Mouse (Mus musculus): Measurements from ENCODE around the gene Aunip. TPM values are rescaled to one million over a fixed set of nuclear protein-coding genes. Genes with fewer than 3 reads are reported as not detected.
"Not testable (repeated sequence)": the region's sequence is repeated elsewhere in the genome, so short reads cannot be mapped to it uniquely, and the experiment has no call there.

Gene Aunip
- polyA plus RNA-seq, 1 experiment from 2014 or later: 14.6 TPM

- H3K9me3 ChIP-seq (ENCODE audit: control insufficient read depth, low read length): no peaks in the 10 kb centered on the region
- no peak for ATAC-seq
- no peaks in the 10 kb centered on the region for H3K27me3 ChIP-seq (replicated peaks; ENCODE audit: control insufficient read depth, insufficient read depth, low read length)
- no peak overlapping the region for H3K4me3 ChIP-seq (ENCODE audit: low read length)
- 69% methylated on average over 5 of the region's 5 CpGs for WGBS
- no peaks in the 10 kb centered on the region for H3K36me3 ChIP-seq (ENCODE audit: control insufficient read depth, insufficient read depth, low read length)
- H3K4me2 ChIP-seq (ENCODE audit: low read depth, low read length): no peak overlapping the region
- H3K27ac ChIP-seq (ENCODE audit: low read length): peak overlapping the region; percentile 85
- H3K9ac ChIP-seq (ENCODE audit: low read depth, low read length): no peak overlapping the region
- peaks cover 32% of the 10 kb centered on the region for H3K4me1 ChIP-seq (ENCODE audit: control insufficient read depth, insufficient read depth, low read length)
These were observed 15.3 kb upstream of the Aunip start for GRCm38 (mm10) chr4:134495546-134495923.

- peak within 1 kb of the TSS; percentile 56 for H3K4me3 ChIP-seq (ENCODE audit: low read length)
- peak within 1 kb of the TSS; percentile 83 for H3K27ac ChIP-seq (ENCODE audit: low read length)
- H3K36me3 ChIP-seq (ENCODE audit: control insufficient read depth, insufficient read depth, low read length): no peaks in the 10 kb centered on the region
- peak within 1 kb of the TSS; percentile 88 for H3K4me2 ChIP-seq (ENCODE audit: low read depth, low read length)
- 4% methylated on average over 35 of the region's 35 CpGs for WGBS
- H3K4me1 ChIP-seq (ENCODE audit: control insufficient read depth, insufficient read depth, low read length): peaks cover 30% of the 10 kb centered on the region
- peak; percentile 71 for ATAC-seq
- H3K9me3 ChIP-seq (ENCODE audit: control insufficient read depth, low read length): no peaks in the 10 kb centered on the region
- no peaks in the 10 kb centered on the region for H3K27me3 ChIP-seq (replicated peaks; ENCODE audit: control insufficient read depth, insufficient read depth, low read length)
- H3K9ac ChIP-seq (ENCODE audit: low read depth, low read length): peak within 1 kb of the TSS; percentile 69
These were observed 14.1 kb upstream of the Aunip start, which contains the start of gene Paqr7 for GRCm38 (mm10) chr4:134496595-134497210. TSS of gene Paqr7 (plus strand) at chr4:134496697.

GRCm38 (mm10) chr4:134497223-134497622 is 13.6 kb upstream of the Aunip start:
- H3K9ac ChIP-seq (ENCODE audit: low read depth, low read length): peak overlapping the region; percentile 69
- no peaks in the 10 kb centered on the region for H3K9me3 ChIP-seq (ENCODE audit: control insufficient read depth, low read length)
- no peaks in the 10 kb centered on the region for H3K36me3 ChIP-seq (ENCODE audit: control insufficient read depth, insufficient read depth, low read length)
- peak; percentile 34 for ATAC-seq
- peak overlapping the region; percentile 83 for H3K27ac ChIP-seq (ENCODE audit: low read length)
- peaks cover 25% of the 10 kb centered on the region for H3K4me1 ChIP-seq (ENCODE audit: control insufficient read depth, insufficient read depth, low read length)
- 16% methylated on average over 6 of the region's 6 CpGs for WGBS
- peak overlapping the region; percentile 56 for H3K4me3 ChIP-seq (ENCODE audit: low read length)
- H3K27me3 ChIP-seq (replicated peaks; ENCODE audit: control insufficient read depth, insufficient read depth, low read length): no peaks in the 10 kb centered on the region
- peak overlapping the region; percentile 88 for H3K4me2 ChIP-seq (ENCODE audit: low read depth, low read length)

GRCm38 (mm10) chr4:134497986-134498731 is 12.6 kb upstream of the Aunip start:
- Histone ChIP-seq H3K36me3 (ENCODE audit: control insufficient read depth, insufficient read depth, low read length) (no peaks in the 10 kb centered on the region), H3K27ac (ENCODE audit: low read length) (peak overlapping the region; percentile 9; the same call in 1 of the 2 replicates), H3K9ac (ENCODE audit: low read depth, low read length) (0 out of 2 replicates have a peak overlapping the region, but pooled peaks have one; percentile 69), H3K9me3 (ENCODE audit: control insufficient read depth, low read length) (no peaks in the 10 kb centered on the region), H3K4me3 (ENCODE audit: low read length) (peak overlapping the region; percentile 56), H3K4me1 (ENCODE audit: control insufficient read depth, insufficient read depth, low read length) (peaks cover 25% of the 10 kb centered on the region), H3K27me3 (replicated peaks; ENCODE audit: control insufficient read depth, insufficient read depth, low read length) (no peaks in the 10 kb centered on the region), H3K4me2 (ENCODE audit: low read depth, low read length) (peak overlapping the region; percentile 88; the same call in 1 of the 2 replicates)
- ATAC-seq: no peak
- WGBS: 67% methylated on average over 12 of the region's 12 CpGs

- not testable (repeated sequence) for H3K9me3 ChIP-seq (ENCODE audit: control insufficient read depth, low read length); H3K9ac ChIP-seq (ENCODE audit: low read depth, low read length); H3K27ac ChIP-seq (ENCODE audit: low read length); H3K4me3 ChIP-seq (ENCODE audit: low read length); H3K4me2 ChIP-seq (ENCODE audit: low read depth, low read length); H3K27me3 ChIP-seq (replicated peaks; ENCODE audit: control insufficient read depth, insufficient read depth, low read length); ATAC-seq; H3K36me3 ChIP-seq (ENCODE audit: control insufficient read depth, insufficient read depth, low read length)
- WGBS: 86% methylated on average over 6 of the region's 6 CpGs
- peaks cover 23% of the 10 kb centered on the region for H3K4me1 ChIP-seq (ENCODE audit: control insufficient read depth, insufficient read depth, low read length)
These were observed 11.8 kb upstream of the Aunip start for GRCm38 (mm10) chr4:134498983-134499382.

GRCm38 (mm10) chr4:134501095-134501494 is 9.7 kb upstream of the Aunip start:
- no peaks in the 10 kb centered on the region for H3K27me3 ChIP-seq (replicated peaks; ENCODE audit: control insufficient read depth, insufficient read depth, low read length)
- no peak overlapping the region for H3K27ac ChIP-seq (ENCODE audit: low read length)
- peaks cover 10% of the 10 kb centered on the region for H3K4me1 ChIP-seq (ENCODE audit: control insufficient read depth, insufficient read depth, low read length)
- 90% methylated on average over 6 of the region's 6 CpGs for WGBS
- H3K4me3 ChIP-seq (ENCODE audit: low read length): no peak overlapping the region
- H3K9ac ChIP-seq (ENCODE audit: low read depth, low read length): no peak overlapping the region
- H3K4me2 ChIP-seq (ENCODE audit: low read depth, low read length): no peak overlapping the region
- no peaks in the 10 kb centered on the region for H3K36me3 ChIP-seq (ENCODE audit: control insufficient read depth, insufficient read depth, low read length)
- no peak for ATAC-seq
- no peaks in the 10 kb centered on the region for H3K9me3 ChIP-seq (ENCODE audit: control insufficient read depth, low read length)

GRCm38 (mm10) chr4:134503686-134504357 is 7.0 kb upstream of the Aunip start:
- Histone ChIP-seq H3K4me2 (ENCODE audit: low read depth, low read length) (no peak overlapping the region), H3K4me3 (ENCODE audit: low read length) (no peak overlapping the region), H3K27ac (ENCODE audit: low read length) (no peak overlapping the region), H3K36me3 (ENCODE audit: control insufficient read depth, insufficient read depth, low read length) (0 out of 2 replicates have a peak, but pooled peaks cover 6% of the 10 kb centered on the region), H3K4me1 (ENCODE audit: control insufficient read depth, insufficient read depth, low read length) (no peaks in the 10 kb centered on the region), H3K9me3 (ENCODE audit: control insufficient read depth, low read length) (no peaks in the 10 kb centered on the region), H3K9ac (ENCODE audit: low read depth, low read length) (no peak overlapping the region), H3K27me3 (replicated peaks; ENCODE audit: control insufficient read depth, insufficient read depth, low read length) (no peaks in the 10 kb centered on the region)
- ATAC-seq: no peak
- 73% methylated on average over 4 of the region's 4 CpGs for WGBS

- no peak overlapping the region for H3K9ac ChIP-seq (ENCODE audit: low read depth, low read length)
- H3K27ac ChIP-seq (ENCODE audit: low read length): no peak overlapping the region
- no peak for ATAC-seq
- H3K4me1 ChIP-seq (ENCODE audit: control insufficient read depth, insufficient read depth, low read length): no peaks in the 10 kb centered on the region
- H3K4me2 ChIP-seq (ENCODE audit: low read depth, low read length): no peak overlapping the region
- H3K4me3 ChIP-seq (ENCODE audit: low read length): no peak overlapping the region
- H3K9me3 ChIP-seq (ENCODE audit: control insufficient read depth, low read length): no peaks in the 10 kb centered on the region
- whole genome bisulfite sequencing: 88% methylated on average over 4 of the region's 4 CpGs
- 0 out of 2 replicates have a peak, but pooled peaks cover 6% of the 10 kb centered on the region for H3K36me3 ChIP-seq (ENCODE audit: control insufficient read depth, insufficient read depth, low read length)
- no peaks in the 10 kb centered on the region for H3K27me3 ChIP-seq (replicated peaks; ENCODE audit: control insufficient read depth, insufficient read depth, low read length)
These were observed 5.5 kb upstream of the Aunip start for GRCm38 (mm10) chr4:134505303-134505789.

GRCm38 (mm10) chr4:134505966-134506594 is 4.7 kb upstream of the Aunip start:
- Histone ChIP-seq H3K36me3 (ENCODE audit: control insufficient read depth, insufficient read depth, low read length) (0 out of 2 replicates have a peak, but pooled peaks cover 6% of the 10 kb centered on the region), H3K27me3 (replicated peaks; ENCODE audit: control insufficient read depth, insufficient read depth, low read length) (no peaks in the 10 kb centered on the region), H3K4me1 (ENCODE audit: control insufficient read depth, insufficient read depth, low read length) (peaks cover 1% of the 10 kb centered on the region; the same call in 1 of the 2 replicates), H3K9me3 (ENCODE audit: control insufficient read depth, low read length) (no peaks in the 10 kb centered on the region), H3K4me3 (ENCODE audit: low read length) (no peak overlapping the region), H3K27ac (ENCODE audit: low read length) (no peak overlapping the region), H3K9ac (ENCODE audit: low read depth, low read length) (no peak overlapping the region), H3K4me2 (ENCODE audit: low read depth, low read length) (no peak overlapping the region)
- WGBS: 66% methylated on average over 3 of the region's 4 CpGs
- ATAC-seq: no peak

Data from intestine, embryonic 16.5 days (tissue).